Mouse (Mus musculus): Measurements from ENCODE around the gene Scin.

- TF ChIP-seq POLR2A (IDR thresholded peaks at IDR 0.05; ENCODE audit: borderline replicate concordance, insufficient read depth, low read length) (no peak), CTCF (IDR thresholded peaks at IDR 0.05; ENCODE audit: borderline replicate concordance, insufficient read depth, low read depth, low read length) (no peak)
Measured at GRCm38 (mm10) chr12:40102359-40102758, 31.7 kb downstream of the Scin start.

Measured in cerebellum, adult 2 months (tissue).